Mouse (Mus musculus) lung, postnatal 36 days (tissue): ENCODE results near the gene Zfp583.

Experiments used
- DNase-seq: peaks from one replicate; pipeline ENCODE4 v3.0.0; 2022; ENCODE audit warnings: mixed read lengths

Zfp583 gene

GRCm38 (mm10) chr7:6285842-6286705, 45.0 kb downstream of the Zfp583 start, which contains the start of gene Zfp667:
Gene Zfp667 (plus strand): TSS chr7:6286579.
- DNase-seq: peak; percentile 99

DNA sequence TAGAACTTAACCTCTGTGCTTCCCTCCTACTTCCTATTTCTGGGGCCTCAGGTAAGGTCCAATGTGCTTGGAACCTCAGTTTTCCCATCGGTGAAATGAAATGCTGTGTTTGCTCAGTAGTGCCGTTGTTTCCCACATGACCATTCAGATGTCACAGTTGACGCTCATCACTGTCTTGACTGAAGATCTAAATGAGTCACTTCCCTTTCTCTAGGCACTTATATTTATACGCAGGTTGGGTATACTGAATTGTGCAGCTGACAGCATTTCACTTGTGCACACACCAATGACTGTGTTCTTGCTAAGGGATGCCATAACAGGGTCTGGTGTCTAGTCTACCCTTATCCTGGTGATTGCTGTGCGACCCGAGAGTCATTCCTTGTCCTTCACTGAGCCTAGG, 45.7 kb downstream of the Zfp583 start:
- no peak for DNase-seq

GRCm38 (mm10) chr7:6284442-6285012, 46.6 kb downstream of the Zfp583 start:
- peak; percentile 7 for DNase-seq

DNA sequence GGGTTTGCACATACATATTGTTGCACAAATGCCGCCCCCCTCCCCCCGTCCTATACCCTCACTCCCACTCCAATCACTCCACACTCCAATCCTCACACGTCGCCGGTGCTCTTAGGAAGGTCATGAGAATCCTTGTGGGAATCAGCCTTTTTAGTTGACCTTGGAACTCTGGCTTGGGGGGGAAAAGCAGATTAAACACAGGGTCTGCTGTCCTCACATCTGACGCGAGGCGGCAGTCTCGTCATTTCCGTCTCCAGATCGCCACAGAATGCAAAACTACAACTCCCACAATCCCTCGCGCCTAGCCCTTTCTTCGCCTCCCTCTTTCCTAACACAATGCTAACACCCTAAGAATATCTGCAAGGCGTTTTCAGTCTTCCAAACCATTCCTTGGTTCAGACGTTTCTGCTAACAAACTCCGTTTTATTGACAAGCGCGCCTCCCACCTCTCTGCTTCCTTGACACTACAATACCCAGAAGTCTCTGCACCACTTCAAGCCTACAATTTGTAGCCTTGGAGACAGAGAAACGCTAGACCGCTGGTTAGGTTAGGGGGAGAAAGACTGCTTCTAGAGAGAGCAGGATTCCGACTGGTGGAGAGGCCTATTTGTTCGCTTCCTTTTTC, 47.5 kb downstream of the Zfp583 start:
- peak; percentile 91 for DNase-seq

GRCm38 (mm10) chr7:6282749-6283148, 48.3 kb downstream of the Zfp583 start:
- peak; percentile 92 for DNase-seq

DNA sequence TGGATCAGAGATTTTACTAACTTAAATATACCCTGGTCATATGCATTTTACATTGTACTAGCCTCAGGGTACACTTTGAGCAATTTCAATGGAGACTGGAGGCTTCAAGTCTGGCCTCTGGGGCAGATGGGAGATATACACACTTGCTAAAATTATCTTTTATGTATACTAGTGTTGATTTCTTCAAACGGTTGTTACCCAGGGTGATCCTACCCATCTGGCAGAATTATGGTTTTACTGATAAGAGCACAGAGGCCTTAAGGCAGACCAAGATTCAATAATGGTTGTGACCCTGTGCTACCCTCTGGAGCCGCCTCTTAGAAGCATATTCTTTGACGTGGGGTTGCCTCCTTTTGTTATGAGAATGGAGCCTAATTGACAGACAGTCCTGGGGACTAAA, 53.2 kb downstream of the Zfp583 start:
- DNase-seq: no peak

GRCm38 (mm10) chr7:6265695-6266094, 65.4 kb downstream of the Zfp583 start:
- peak; percentile 46 for DNase-seq
